Mouse (Mus musculus): ENCODE measurements around the gene Enthd1. TPM values are rescaled to one million over a fixed set of nuclear protein-coding genes. Genes with fewer than 3 reads are reported as not detected.
"Not testable (repeated sequence)": the region's sequence is repeated elsewhere in the genome, so short reads cannot be mapped to it uniquely, and the experiment has no call there.

The Enthd1 gene
- polyA plus RNA-seq, 1 experiment from 2014 or later = not detected

DNA sequence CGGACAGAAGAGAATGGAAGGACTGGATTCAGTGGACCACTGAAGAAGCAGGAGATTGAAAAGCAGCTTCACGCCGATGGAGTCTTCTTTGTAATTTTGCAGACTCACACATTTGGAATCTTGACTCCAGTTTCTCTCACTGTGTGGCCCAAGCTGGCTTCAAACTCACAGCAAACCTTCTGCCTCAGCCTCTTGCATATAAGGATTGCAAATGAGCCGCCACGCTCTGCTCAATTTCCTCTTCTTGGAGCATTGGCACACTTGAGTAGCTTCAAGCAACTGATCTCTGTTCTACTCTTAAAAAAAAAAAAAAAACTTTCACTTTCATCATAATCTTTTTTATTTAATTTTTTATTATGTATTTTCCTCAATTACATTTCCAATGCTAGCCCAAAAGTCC lies 45.0 kb downstream of the Enthd1 start:
- H3K9me3 ChIP-seq = no peaks in the 10 kb centered on the region
- 96% methylated on average over 5 of the region's 5 CpGs for WGBS
- H3K4me3 ChIP-seq = no peak overlapping the region
- no peaks in the 10 kb centered on the region for H3K27me3 ChIP-seq (replicated peaks; ENCODE audit: low read depth, poor library complexity, severe bottlenecking)
- peaks cover 28% of the 10 kb centered on the region for H3K4me1 ChIP-seq
- no peak for DNase-seq (ENCODE audit: low spot score)
- H3K36me3 ChIP-seq (replicated peaks) = no peaks in the 10 kb centered on the region
- H3K27ac ChIP-seq (replicated peaks) = no peak overlapping the region

DNA sequence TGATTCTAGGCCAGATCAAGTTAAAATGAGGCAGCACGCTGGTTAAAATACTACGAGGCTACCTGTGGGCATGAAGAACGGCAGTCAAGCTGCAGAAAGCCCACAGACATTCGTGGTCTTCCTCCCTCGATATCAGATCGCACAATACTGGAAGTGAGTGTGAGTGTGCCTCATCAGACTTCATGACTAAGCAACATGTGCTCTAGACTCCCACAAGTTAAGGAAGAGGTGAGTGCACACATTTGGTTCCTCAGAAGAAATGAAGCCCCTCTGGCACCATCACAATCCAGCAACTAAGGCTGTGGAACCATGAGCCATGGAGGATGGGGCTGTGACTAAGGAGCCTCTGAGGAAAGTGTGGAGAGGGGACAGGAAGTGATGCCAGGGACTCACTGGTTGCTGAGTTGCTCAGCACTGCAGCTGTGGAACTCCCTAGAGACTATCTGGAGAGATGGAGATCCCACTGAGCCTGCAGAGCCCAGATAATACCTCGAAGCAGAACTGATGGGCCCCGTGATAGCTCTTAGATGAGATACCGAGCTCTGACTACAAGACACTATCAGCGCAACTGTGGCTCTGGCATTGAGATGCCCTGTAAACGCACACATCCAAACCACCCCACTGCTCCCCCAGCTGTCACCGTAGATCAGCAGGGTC lies 46.3 kb downstream of the Enthd1 start:
- Histone ChIP-seq H3K36me3 (replicated peaks) (no peaks in the 10 kb centered on the region), H3K4me1 (peaks cover 28% of the 10 kb centered on the region)
- WGBS = 90% methylated on average over 12 of the region's 12 CpGs

GRCm38 (mm10) chr15:80517996-80518395 lies 47.0 kb downstream of the Enthd1 start:
- Histone ChIP-seq H3K27ac (replicated peaks) (peak overlapping the region; percentile 75), H3K27me3 (replicated peaks; ENCODE audit: low read depth, poor library complexity, severe bottlenecking) (no peaks in the 10 kb centered on the region), H3K4me3 (no peak overlapping the region), H3K4me1 (peaks cover 32% of the 10 kb centered on the region), H3K9me3 (no peaks in the 10 kb centered on the region), H3K36me3 (replicated peaks) (no peaks in the 10 kb centered on the region)
- peak; percentile 65 for DNase-seq (ENCODE audit: low spot score)
- WGBS = 40% methylated on average over 9 of the region's 9 CpGs

More for the DNA sequence above, 46.3 kb downstream of the Enthd1 start:
- no peak for DNase-seq (ENCODE audit: low spot score)
- Histone ChIP-seq H3K9me3 (no peaks in the 10 kb centered on the region), H3K27me3 (replicated peaks; ENCODE audit: low read depth, poor library complexity, severe bottlenecking) (no peaks in the 10 kb centered on the region), H3K4me3 (no peak overlapping the region), H3K27ac (replicated peaks) (peak overlapping the region; percentile 75)

DNA sequence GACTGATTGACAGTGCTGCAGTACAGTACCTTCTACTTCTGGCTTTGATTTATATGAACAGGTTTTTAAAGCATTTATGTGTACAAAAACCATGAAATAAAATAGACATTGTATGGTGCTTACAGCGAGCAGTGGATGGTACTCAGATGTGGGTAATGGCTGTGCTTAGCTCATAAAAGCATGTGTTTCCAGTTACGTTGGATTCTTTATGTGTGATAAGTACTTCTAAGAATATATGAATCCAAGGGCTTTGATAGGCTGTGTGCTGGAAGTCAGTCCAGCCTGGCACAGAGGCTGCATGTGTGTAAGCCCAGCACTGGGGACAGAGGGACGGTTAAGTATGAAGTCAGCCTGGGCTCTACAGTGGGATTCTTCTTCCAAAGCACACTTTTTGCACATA lies 48.4 kb downstream of the Enthd1 start:
- Histone ChIP-seq H3K36me3 (replicated peaks) (no peaks in the 10 kb centered on the region), H3K4me1 (peaks cover 24% of the 10 kb centered on the region), H3K9me3 (no peaks in the 10 kb centered on the region), H3K27me3 (replicated peaks; ENCODE audit: low read depth, poor library complexity, severe bottlenecking) (no peaks in the 10 kb centered on the region), H3K4me3 (no peak overlapping the region), H3K27ac (replicated peaks) (no peak overlapping the region)
- 81% methylated on average over 3 of the region's 3 CpGs for WGBS
- DNase-seq (ENCODE audit: low spot score) = no peak

DNA sequence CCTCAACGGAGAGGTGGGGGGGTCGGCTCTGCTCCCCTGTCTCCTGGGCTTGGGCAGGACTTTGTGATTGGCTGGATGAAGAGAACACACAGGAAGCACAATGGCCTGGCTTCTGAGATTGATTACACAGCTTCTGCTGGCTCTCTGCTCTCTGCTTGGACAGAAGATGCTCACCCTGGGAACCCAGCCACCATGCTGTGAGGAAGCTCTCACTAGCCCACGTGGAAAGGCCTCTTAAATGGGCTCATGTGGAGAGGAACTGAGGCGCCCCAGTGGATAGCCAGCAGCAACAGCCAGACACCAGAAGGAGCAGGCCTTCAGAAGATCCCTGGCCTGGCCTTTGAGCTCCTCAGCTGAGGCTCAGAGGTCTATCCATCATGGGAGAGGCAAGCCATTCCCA lies 59.9 kb downstream of the Enthd1 start:
- DNase-seq (ENCODE audit: low spot score) = no peak
- Histone ChIP-seq H3K9me3 (no peaks in the 10 kb centered on the region), H3K27me3 (replicated peaks; ENCODE audit: low read depth, poor library complexity, severe bottlenecking) (no peaks in the 10 kb centered on the region), H3K27ac (replicated peaks) (no peak overlapping the region; the same call in 1 of the 2 replicates), H3K36me3 (replicated peaks) (no peaks in the 10 kb centered on the region), H3K4me3 (no peak overlapping the region), H3K4me1 (peaks cover 6% of the 10 kb centered on the region; the same call in 1 of the 2 replicates)
- 16% methylated on average over 4 of the region's 4 CpGs for WGBS

DNA sequence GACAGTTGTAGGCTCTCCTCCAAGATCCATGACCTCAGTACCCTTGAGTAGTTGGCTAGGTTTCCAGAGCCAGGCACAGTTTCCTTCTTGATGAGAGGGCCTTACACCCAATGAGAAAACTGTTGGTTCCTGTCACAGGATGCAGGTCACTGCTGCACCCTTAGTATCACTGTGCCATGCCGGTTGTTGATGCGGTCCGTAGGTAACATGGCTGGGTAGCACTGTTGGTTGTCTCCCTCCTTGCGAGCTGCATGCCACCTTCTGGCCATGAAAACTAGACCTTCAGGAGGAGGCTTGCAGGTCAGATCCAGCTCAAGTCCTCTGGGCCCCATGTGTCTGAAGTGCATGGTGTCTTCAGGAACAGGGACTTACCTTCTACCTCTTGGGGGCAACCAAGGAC lies 61.8 kb downstream of the Enthd1 start:
- H3K9me3 ChIP-seq; H3K27ac ChIP-seq (replicated peaks); H3K4me3 ChIP-seq; H3K27me3 ChIP-seq (replicated peaks; ENCODE audit: low read depth, poor library complexity, severe bottlenecking); H3K4me1 ChIP-seq; H3K36me3 ChIP-seq (replicated peaks); DNase-seq (ENCODE audit: low spot score): not testable (repeated sequence)
- 91% methylated on average over 4 of the region's 4 CpGs for WGBS

DNA sequence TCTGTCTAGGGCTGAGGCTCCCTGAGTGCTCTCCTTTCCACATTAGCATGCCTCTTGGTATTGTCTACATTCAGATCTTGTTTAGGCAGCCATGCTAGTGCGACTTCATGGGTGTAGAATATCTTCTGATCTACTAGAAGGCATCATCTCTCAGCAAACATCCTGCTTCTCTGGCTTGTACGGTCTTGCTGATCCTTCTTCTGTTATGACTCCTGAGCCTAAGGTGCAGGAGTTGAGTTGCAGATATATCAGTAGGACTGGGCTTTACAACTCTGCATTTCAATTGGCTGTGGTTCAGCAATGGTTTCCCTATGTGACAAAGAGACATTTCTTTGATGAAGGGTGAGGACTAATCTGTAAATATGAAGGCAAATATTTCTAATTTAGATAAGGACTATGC lies 62.2 kb downstream of the Enthd1 start:
- WGBS = 84% methylated on average over 2 of the region's 2 CpGs
- Histone ChIP-seq H3K27me3 (replicated peaks; ENCODE audit: low read depth, poor library complexity, severe bottlenecking) (no peaks in the 10 kb centered on the region), H3K27ac (replicated peaks) (no peak overlapping the region), H3K36me3 (replicated peaks) (no peaks in the 10 kb centered on the region), H3K9me3 (no peaks in the 10 kb centered on the region), H3K4me1 (peaks cover 6% of the 10 kb centered on the region; the same call in 1 of the 2 replicates), H3K4me3 (no peak overlapping the region)
- DNase-seq (ENCODE audit: low spot score) = no peak

- WGBS = 84% methylated on average over 21 of the region's 21 CpGs
- H3K4me3 ChIP-seq = no peak overlapping the region
Observed at GRCm38 (mm10) chr15:80501106-80502096, 63.6 kb downstream of the Enthd1 start.

DNA sequence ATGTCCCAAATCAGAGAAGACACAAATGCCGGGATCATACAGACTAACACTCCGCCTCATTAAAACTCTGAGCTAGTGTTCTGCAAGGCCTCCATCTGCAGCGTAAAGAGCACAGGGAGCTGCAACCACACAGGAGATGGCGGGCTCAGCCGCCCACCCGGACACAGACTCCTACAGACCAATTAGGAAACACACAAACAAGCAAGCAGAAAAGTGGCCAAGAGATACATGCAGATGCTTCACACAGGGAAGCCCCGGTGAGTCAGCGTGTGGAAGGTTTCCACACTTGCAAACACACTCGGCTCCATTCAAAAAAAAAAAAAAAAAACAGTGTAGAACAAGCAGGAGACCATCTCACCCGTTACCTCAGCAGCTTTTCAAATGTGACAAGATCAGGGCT lies 64.5 kb downstream of the Enthd1 start:
- Histone ChIP-seq H3K36me3 (replicated peaks) (no peaks in the 10 kb centered on the region), H3K27ac (replicated peaks) (no peak overlapping the region), H3K9me3 (no peaks in the 10 kb centered on the region), H3K27me3 (replicated peaks; ENCODE audit: low read depth, poor library complexity, severe bottlenecking) (no peaks in the 10 kb centered on the region), H3K4me1 (peaks cover 10% of the 10 kb centered on the region; the same call in 1 of the 2 replicates), H3K4me3 (no peak overlapping the region)
- DNase-seq (ENCODE audit: low spot score) = no peak
- 79% methylated on average over 10 of the region's 10 CpGs for WGBS

More at GRCm38 (mm10) chr15:80501106-80502096, 63.6 kb downstream of the Enthd1 start:
- DNase-seq (ENCODE audit: low spot score) = no peak
- Histone ChIP-seq H3K27ac (replicated peaks) (no peak overlapping the region), H3K36me3 (replicated peaks) (no peaks in the 10 kb centered on the region), H3K27me3 (replicated peaks; ENCODE audit: low read depth, poor library complexity, severe bottlenecking) (no peaks in the 10 kb centered on the region), H3K4me1 (peaks cover 6% of the 10 kb centered on the region; the same call in 1 of the 2 replicates), H3K9me3 (no peaks in the 10 kb centered on the region)

- H3K27ac ChIP-seq (replicated peaks); DNase-seq (ENCODE audit: low spot score); H3K4me3 ChIP-seq; H3K9me3 ChIP-seq; H3K36me3 ChIP-seq (replicated peaks): not testable (repeated sequence)
- WGBS = 80% methylated on average over 3 of the region's 3 CpGs
- peaks cover 26% of the 10 kb centered on the region for H3K4me1 ChIP-seq
- H3K27me3 ChIP-seq (replicated peaks; ENCODE audit: low read depth, poor library complexity, severe bottlenecking) = peaks cover 20% of the 10 kb centered on the region
Observed at GRCm38 (mm10) chr15:80497733-80498132, 67.2 kb downstream of the Enthd1 start.

GRCm38 (mm10) chr15:80491505-80491904 lies 73.5 kb downstream of the Enthd1 start:
- Histone ChIP-seq H3K27ac (replicated peaks) (no peak overlapping the region), H3K4me1 (peaks cover 55% of the 10 kb centered on the region), H3K4me3 (no peak overlapping the region), H3K9me3 (0 out of 2 replicates have a peak, but pooled peaks cover 4% of the 10 kb centered on the region), H3K36me3 (replicated peaks) (no peaks in the 10 kb centered on the region), H3K27me3 (replicated peaks; ENCODE audit: low read depth, poor library complexity, severe bottlenecking) (peaks cover 20% of the 10 kb centered on the region)
- no peak for DNase-seq (ENCODE audit: low spot score)
- 75% methylated on average over 4 of the region's 4 CpGs for WGBS

GRCm38 (mm10) chr15:80490151-80490550 lies 74.8 kb downstream of the Enthd1 start:
- no peak for DNase-seq (ENCODE audit: low spot score)
- WGBS = 89% methylated on average over 5 of the region's 5 CpGs
- peaks cover 20% of the 10 kb centered on the region for H3K27me3 ChIP-seq (replicated peaks; ENCODE audit: low read depth, poor library complexity, severe bottlenecking)
- no peak overlapping the region for H3K27ac ChIP-seq (replicated peaks)
- H3K4me3 ChIP-seq = no peak overlapping the region
- 0 out of 2 replicates have a peak, but pooled peaks cover 4% of the 10 kb centered on the region for H3K9me3 ChIP-seq
- peaks cover 58% of the 10 kb centered on the region for H3K4me1 ChIP-seq
- H3K36me3 ChIP-seq (replicated peaks) = no peaks in the 10 kb centered on the region
